Mouse (Mus musculus) ovary, postnatal 14 days (tissue): Measurements from ENCODE around the gene Batf2.
"Not testable (repeated sequence)": the region's sequence is repeated elsewhere in the genome, so short reads cannot be mapped to it uniquely, and the experiment has no call there.

Source experiments
- DNase-seq: peaks from one replicate; pipeline ENCODE4 v3.0.0; 2022; ENCODE audit warnings: low spot score

Gene Batf2

DNA sequence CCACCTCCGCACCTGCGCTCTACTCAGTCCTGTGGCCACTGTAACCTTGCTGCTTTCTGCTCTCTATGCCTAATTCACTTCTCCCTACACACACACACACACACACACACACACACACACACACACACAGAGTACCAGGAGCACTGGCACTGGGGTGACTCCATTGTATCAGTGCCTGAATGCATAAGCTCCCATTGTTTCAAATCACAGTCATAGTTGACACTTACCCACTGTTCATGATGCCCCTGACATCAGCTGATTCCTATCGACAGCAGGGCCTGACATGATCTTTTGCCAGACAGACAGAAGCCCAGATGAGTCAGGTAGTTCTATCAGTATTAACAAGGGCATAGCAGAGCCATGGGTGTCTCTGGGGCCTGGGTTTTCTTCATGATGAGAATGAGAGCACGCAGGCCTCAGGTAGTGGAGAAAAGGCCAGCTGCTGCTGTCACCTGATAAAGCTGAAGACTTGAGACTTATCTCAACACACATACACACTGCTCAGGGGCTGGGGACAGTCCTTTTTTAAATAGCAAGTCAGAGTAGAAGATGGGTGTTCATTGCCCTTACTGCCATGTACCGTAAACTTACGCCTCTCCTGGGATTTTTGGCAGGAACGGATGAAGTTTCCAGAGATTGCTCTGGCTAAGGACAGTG, 8.5 kb upstream of the Batf2 start:
- DNase-seq = no peak

GRCm38 (mm10) chr19:6133197-6133596, 7.6 kb upstream of the Batf2 start:
- DNase-seq = not testable (repeated sequence)

DNA sequence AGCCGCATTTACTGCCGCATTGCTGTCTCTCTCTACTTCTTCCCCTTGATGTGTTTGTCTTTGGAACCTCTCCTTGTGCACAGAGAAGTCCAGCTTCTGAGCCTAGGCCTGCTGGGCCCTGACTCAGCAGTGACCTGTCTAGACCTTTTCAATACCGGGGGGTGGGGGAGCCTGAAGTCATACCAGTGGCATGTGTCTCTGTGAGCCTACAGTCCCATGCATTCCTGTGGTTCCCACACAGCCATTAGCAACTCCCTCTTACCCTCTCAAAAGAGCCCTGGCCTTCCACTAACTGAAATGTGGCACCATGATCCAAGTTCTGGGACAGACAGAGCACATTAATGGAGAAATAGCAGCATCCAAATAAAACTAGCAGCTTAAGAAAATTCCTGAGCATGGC, 4.4 kb upstream of the Batf2 start:
- no peak for DNase-seq

DNA sequence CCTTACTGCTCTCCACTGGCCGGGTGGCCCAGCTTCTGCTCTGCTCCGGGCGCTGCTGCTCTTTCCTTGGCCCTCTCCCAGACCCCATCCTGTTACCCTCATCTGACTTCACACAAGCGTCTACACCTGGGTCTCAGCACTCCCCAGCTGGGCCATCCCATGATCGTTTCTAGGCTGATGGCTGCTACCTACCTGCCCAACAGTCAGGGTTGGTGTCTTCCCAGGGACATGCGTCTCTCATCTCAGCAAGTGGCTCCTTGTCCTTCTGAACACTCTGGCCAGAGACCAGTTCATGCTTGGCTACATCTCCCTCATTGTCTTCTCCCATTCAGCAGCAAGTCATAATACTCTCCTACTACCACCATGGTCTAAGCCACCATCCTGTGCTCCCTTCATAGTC, 1.1 kb upstream of the Batf2 start:
- DNase-seq = no peak

GRCm38 (mm10) chr19:6140374-6140677, 457 bp upstream of the Batf2 start:
- no peak for DNase-seq

- DNase-seq = peak; percentile 67
These were observed 589 bp downstream of the Batf2 start, which contains the start of gene Arl2 for GRCm38 (mm10) chr19:6141394-6141749. Gene Arl2 (minus strand): TSS chr19:6141548.

- DNase-seq = no peak
These were observed 4.1 kb downstream of the Batf2 start for GRCm38 (mm10) chr19:6144842-6145241.

GRCm38 (mm10) chr19:6155174-6155573, 14.4 kb downstream of the Batf2 start:
- DNase-seq = no peak

DNA sequence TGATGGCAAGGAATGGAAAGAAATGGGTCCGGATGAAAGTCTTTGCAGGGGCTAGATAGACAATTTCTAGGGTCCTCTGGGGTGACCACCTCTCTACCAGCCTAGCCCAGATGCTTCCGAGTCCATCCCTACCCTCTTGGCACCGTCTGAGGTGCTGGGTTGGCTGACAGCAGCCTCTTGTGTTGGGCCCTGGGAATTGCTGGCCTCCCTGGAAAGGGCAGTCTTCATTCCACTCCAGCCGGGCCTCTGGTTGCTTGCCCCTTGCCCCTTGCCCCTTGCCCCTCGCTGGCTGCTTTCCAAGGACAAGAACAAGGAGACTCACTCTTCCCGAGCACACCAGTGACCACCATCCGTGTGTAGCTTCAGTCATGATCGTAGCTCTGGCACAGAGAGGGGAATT, 15.6 kb downstream of the Batf2 start:
- DNase-seq = no peak

DNA sequence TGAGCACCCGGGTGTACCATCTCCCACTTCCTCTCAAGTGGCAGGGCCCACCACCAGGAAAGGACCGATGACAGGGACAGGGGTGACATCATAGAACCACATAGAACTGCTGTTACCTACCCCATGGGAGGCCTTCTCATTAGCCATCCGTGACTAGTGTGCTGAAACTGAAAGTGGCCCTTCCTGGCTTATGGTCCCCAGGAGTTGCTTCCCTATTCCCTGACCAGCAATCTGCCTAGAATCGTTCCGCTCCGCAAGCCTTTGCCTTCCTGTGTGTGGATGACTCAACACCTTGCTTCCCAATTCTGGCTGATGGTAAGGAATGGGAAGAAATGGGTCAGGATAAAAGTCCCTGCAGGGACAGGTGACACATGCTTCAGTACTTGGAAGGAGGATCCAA, 16.4 kb downstream of the Batf2 start:
- DNase-seq = no peak

GRCm38 (mm10) chr19:6163872-6164547, 23.2 kb downstream of the Batf2 start:
- no peak for DNase-seq

DNA sequence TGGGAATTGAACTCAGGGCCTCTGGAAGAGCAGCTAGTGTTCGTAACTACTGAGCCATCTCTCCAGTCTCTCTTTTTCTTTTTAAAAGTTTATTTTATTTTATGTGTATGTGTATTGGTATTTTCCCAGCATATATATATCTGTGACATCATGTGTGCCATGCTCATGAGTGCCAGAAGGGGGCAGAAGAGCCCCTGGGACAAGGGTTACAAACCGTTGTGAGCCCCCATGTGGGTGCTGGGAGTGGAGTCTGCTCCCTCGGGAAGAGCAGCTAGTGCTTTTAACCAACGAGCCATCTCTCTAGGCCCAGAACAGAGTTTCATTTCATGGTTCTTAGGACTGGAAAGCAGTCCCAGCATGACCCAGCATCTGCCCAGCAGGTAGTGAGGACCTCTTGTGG, 26.0 kb downstream of the Batf2 start:
- DNase-seq = no peak

DNA sequence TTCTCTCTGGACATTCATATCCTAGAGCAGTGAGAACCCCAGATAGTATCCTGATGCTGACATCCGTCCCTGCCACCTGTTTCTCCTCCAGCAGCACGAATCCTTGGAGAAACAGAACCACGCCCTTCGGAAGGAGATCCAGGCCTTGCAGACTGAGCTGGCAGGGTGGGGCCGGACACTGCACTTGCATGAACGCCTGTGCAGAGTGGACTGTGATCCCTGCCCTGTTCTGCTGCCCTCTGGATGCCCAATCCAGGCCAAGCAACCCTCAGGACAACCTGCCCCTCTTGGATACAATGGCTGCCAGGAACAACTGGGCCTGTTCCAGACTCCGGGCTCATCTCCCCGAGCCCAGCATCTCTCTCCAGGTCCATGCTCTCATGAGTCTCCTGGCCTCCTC, 30.4 kb downstream of the Batf2 start:
- no peak for DNase-seq

GRCm38 (mm10) chr19:6174771-6175170, 34.0 kb downstream of the Batf2 start:
- no peak for DNase-seq

DNA sequence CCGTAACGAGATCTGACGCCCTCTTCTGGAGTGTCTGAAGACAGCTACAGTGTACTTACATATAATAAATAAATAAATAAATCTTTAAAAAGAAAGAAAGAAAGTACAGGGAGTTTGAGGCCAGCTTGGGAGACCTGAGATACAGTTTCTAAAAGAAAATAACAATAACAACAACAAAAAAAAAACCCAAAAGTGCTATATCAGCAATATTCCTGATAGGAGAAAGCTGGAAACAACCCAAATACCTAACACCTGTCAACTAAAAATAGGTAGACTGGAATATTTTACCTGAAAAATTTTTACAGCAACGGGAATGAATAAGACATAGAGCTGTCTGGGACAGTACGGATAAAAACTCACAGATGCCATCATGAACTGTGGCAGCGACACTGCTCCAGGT, 38.0 kb downstream of the Batf2 start:
- DNase-seq = no peak

GRCm38 (mm10) chr19:6181629-6182028, 40.8 kb downstream of the Batf2 start:
- no peak for DNase-seq

- DNase-seq = no peak
These were observed 41.8 kb downstream of the Batf2 start for GRCm38 (mm10) chr19:6182534-6182933.

DNA sequence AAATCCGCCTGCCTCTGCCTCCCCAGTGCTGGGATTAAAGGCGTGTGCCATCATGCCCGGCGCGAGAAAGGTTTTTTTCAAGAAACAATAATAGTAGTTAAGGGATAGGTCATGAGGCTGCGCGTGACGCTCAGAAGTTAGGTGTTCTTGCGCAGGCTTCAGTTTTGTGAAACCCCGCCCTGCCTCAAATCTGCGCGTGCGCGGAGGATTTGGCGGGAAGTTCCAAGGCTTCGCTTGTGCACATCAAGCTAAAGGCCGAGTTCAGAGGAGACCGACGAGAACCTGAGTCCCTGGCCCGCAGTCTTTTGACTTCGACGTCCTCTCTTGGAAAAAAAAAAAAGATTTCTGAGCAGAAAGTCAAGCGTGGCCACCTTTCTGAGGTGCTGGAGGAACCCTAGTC, 43.3 kb downstream of the Batf2 start, which contains the start of gene Majin:
Majin (plus strand) TSS at position 258 of the 400 bp plus-strand sequence.
- DNase-seq = no peak

GRCm38 (mm10) chr19:6204265-6204664, 63.5 kb downstream of the Batf2 start:
- DNase-seq = no peak

DNA sequence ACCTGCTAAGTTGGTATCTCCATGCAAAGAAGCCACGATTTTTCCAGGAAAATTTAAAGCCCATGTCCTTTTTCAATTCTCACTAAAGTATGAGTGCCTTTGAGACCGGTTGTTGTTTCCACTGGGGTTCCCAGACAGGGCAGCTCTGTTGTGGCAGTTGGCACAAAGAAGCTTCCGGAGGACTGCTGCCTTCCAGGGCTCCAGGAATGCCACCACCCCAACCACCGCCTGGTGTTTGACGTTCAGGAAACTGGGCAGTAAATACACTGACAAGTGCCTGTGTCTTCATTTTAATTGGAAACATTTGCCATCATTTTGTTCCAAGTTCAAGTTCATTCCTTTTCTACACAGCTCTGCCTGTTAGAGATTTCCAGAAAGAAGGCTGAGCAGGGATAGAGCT, 65.9 kb downstream of the Batf2 start:
- no peak for DNase-seq

DNA sequence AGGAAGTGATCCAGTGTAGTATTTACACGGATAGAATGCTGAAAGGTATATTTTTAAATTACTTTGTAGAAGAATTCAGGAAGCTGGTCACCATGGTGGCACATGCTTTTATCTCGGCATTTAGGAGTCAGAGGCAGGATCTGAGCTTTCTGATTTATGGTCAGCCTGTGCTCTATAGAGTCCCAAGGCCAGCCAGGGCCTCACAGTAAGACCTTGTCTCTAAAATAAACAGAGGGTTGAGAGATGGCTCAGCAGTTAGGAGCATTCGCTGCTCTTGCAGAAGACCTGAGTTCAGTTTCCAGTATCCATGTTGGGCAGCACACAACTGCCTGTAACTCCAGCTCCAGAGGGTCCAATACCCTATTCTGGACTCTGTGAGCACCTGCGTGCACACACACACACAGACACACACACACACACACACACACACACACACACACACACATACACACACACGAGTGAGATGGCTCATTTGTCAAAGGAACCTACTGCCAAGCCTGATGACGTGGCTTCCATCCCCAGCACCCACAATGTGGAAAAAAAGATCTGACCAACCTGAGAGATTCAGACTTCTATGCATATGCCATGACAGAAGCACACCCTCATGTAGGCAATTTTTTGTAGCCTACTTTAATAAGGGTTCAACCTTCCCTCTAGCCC, 75.4 kb downstream of the Batf2 start:
- DNase-seq = no peak

DNA sequence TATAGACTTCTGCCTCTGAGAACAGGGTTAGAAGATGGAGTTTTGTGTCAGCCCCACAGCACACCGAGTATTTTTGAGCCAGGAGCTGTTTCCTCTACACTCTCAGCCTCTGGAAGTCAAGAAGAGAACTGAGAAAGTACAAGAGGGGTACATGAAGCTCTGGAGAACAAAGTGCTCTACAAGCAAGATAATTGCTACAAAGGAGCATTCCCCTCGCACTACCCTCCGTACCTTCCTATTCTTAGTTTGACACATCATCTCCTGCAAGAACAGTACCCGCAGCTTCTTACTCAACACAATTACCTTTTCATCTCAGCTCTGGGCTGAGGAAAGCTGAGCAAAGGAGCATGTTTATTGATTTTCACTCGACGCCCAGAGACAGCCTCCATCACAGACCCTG, 77.8 kb downstream of the Batf2 start:
- no peak for DNase-seq
